Mouse (Mus musculus): ENCODE results near the gene Tchh. TPM values are rescaled to one million over a fixed set of nuclear protein-coding genes. Genes with fewer than 3 reads are reported as not detected.
A peak's percentile ranks its signal among the peaks of the same experiment; 100 is the strongest.
"Not testable (repeated sequence)": the region's sequence is repeated elsewhere in the genome, so short reads cannot be mapped to it uniquely, and the experiment has no call there.

The Tchh gene
- polyA plus RNA-seq, 1 experiment: 1.5 TPM

DNA sequence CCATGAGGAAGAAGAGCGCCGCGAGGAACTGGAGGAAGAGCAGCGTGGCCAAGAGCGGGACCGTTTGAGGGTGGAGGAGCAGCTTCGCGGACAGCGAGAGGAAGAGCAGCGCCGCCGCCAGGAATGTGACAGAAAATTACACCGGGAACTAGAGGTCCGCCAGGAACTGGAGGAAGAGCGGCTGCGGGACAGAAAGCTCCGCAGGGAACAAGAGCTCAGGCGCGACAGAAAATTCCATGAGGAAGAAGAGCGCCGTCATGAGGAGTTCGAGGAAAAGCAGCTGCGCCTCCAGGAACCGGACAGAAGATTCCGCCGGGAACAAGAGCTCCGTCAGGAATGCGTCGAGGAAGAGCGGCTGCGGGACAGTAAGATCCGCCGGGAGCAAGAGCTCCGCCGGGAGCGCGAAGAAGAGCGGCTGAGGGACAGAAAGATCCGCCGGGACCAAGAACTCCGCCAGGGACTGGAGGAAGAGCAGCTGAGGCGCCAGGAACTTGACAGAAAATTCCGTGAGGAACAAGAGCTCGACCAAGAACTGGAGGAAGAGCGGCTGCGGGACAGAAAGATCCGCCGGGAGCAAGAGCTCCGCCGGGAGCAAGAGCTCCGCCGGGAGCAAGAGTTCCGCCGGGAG is 4.1 kb downstream of the Tchh start:
- peaks cover 2% of the 10 kb centered on the region; the same call in 1 of the 2 replicates for H3K4me1 ChIP-seq (ENCODE audit: control insufficient read depth, insufficient read depth, low read length)
- H3K27ac ChIP-seq (ENCODE audit: insufficient read depth, low read length): no peak overlapping the region
- H3K4me3 ChIP-seq (ENCODE audit: insufficient read depth, low read length): peak overlapping the region; percentile 43
- TF ChIP-seq POLR2A (IDR thresholded peaks at IDR 0.05; ENCODE audit: extremely low read depth, insufficient read depth, low read length) (no peak), CTCF (IDR thresholded peaks at IDR 0.05; ENCODE audit: extremely low read depth, insufficient read depth, low read length) (no peak)

DNA sequence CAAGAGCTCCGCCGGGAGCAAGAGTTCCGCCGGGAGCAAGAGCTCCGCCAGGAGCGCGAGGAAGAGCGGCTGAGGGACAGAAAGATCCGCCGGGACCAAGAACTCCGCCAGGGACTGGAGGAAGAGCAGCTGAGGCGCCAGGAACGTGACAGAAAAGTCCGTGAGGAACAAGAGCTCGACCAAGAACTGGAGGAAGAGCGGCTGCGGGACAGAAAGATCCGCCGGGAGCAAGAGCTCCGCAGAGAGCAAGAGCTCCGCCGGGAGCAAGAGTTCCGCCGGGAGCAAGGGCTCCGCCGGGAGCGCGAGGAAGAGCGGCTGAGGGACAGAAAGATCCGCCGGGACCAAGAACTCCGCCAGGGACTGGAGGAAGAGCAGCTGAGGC is 4.6 kb downstream of the Tchh start:
- not testable (repeated sequence) for H3K4me1 ChIP-seq (ENCODE audit: control insufficient read depth, insufficient read depth, low read length); H3K27ac ChIP-seq (ENCODE audit: insufficient read depth, low read length)
- H3K4me3 ChIP-seq (ENCODE audit: insufficient read depth, low read length): peak overlapping the region; percentile 43

DNA sequence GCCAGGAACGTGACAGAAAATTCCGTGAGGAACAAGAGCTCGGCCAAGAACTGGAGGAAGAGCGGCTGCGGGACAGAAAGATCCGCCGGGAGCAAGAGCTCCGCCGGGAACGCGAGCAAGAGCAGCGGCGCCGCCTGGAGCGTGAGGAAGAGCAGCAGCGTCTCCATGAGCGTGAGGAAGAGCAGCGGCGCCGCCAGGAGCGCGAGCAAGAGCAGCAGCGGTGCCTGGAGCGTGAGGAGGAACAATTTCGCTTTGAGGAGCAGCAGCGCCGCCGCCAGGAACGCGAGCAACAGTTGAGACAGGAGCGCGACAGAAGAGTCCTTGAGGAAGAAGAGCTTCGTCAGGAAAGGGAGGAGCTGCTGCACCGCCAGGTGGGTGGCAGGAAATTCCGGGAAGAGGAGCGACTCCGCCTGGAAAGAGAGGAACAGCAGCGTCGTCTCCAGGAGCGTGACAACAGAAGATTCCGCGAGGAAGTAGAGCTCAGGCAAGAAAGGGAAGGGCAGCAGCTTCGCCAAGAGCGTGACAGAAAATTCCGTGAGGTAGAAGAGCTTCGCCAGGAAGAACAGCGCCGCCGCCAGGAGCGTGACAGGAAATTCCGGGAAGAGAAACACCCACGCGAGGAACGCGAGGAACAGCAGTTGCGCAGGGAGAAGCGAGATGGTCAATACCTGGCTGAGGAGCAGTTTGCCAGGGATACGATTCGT is 5.2 kb downstream of the Tchh start:
- H3K4me1 ChIP-seq (ENCODE audit: control insufficient read depth, insufficient read depth, low read length): peaks cover 2% of the 10 kb centered on the region; the same call in 1 of the 2 replicates
- TF ChIP-seq CTCF (IDR thresholded peaks at IDR 0.05; ENCODE audit: extremely low read depth, insufficient read depth, low read length) (peak; percentile 11; the same call in 1 of the 2 replicates), POLR2A (IDR thresholded peaks at IDR 0.05; ENCODE audit: extremely low read depth, insufficient read depth, low read length) (peak; percentile 75)
- H3K4me3 ChIP-seq (ENCODE audit: insufficient read depth, low read length): peak overlapping the region; percentile 43
- no peak overlapping the region; the same call in 1 of the 2 replicates for H3K27ac ChIP-seq (ENCODE audit: insufficient read depth, low read length)

DNA sequence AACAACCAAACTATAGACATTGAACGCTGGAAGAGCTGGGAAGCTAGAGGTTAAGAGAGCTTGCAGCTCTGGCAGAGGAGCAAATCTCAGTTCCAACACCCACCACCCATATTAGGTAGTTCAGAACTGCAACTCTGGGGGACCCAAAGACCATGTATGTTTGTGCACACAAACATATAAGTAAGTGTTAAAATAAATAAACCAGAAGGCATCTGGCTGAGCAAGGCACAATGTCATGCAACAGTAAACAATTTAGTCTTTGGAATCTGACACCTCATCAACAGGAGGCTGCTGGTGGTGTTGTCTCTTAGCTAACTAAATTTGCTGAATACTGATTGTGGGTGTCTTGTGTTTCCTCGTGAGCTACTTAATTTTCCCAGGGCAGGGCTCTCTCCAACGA is 24.4 kb downstream of the Tchh start:
- no peak overlapping the region for H3K27ac ChIP-seq (ENCODE audit: insufficient read depth, low read length)
- H3K4me3 ChIP-seq (ENCODE audit: insufficient read depth, low read length): no peak overlapping the region
- no peaks in the 10 kb centered on the region for H3K4me1 ChIP-seq (ENCODE audit: control insufficient read depth, insufficient read depth, low read length)
- no peak for TF ChIP-seq CTCF (IDR thresholded peaks at IDR 0.05; ENCODE audit: extremely low read depth, insufficient read depth, low read length)
- no peak for TF ChIP-seq POLR2A (IDR thresholded peaks at IDR 0.05; ENCODE audit: extremely low read depth, insufficient read depth, low read length)

DNA sequence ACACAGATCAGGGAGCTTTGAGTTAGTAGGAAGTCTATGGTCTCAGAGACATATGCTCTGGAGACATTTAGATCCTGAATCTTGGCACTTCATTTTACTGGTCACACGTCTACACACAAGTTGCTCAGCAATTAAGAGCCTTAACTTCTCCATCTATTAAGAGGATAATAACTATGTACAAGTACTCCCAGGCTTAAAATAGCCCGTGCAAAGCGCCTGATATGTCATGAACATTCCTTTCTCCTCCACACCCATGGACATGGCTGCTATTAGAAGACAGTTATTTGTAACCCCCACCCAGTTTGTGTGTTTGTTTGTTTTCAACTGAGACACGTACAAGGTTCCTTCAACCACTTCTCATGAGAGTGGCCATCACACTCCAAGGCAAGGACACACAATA is 25.0 kb downstream of the Tchh start:
- H3K4me1 ChIP-seq (ENCODE audit: control insufficient read depth, insufficient read depth, low read length): no peaks in the 10 kb centered on the region
- TF ChIP-seq POLR2A (IDR thresholded peaks at IDR 0.05; ENCODE audit: extremely low read depth, insufficient read depth, low read length) (no peak), CTCF (IDR thresholded peaks at IDR 0.05; ENCODE audit: extremely low read depth, insufficient read depth, low read length) (no peak)
- H3K27ac ChIP-seq (ENCODE audit: insufficient read depth, low read length): no peak overlapping the region
- H3K4me3 ChIP-seq (ENCODE audit: insufficient read depth, low read length): no peak overlapping the region

DNA sequence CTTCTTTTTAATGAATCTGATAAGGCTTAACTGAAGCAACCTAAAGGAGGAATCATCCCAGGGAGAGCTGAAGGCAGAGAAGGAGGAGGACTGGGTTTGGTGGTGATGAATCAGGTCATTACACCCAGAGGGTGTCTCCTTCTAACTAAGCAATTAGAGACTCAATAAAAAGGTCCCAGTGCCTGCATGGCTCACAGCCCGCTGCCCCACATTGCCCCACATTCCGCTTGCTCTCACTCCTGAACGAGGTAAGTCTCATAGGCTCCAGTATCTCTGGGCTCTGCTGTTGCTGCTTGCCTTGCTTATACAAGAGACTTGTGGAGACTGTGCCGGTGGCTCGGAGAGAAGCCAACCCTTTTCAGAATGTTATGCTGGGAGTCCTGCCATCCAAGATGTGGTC is 26.4 kb downstream of the Tchh start, which contains the start of gene Tchhl1:
Gene Tchhl1 (plus strand): TSS at position 194 of the 400 bp plus-strand sequence.
- no peak within 1 kb of the TSS for H3K4me3 ChIP-seq (ENCODE audit: insufficient read depth, low read length)
- no peak within 1 kb of the TSS for H3K27ac ChIP-seq (ENCODE audit: insufficient read depth, low read length)
- H3K4me1 ChIP-seq (ENCODE audit: control insufficient read depth, insufficient read depth, low read length): no peaks in the 10 kb centered on the region
- no peak for TF ChIP-seq POLR2A (IDR thresholded peaks at IDR 0.05; ENCODE audit: extremely low read depth, insufficient read depth, low read length)
- no peak for TF ChIP-seq CTCF (IDR thresholded peaks at IDR 0.05; ENCODE audit: extremely low read depth, insufficient read depth, low read length)

DNA sequence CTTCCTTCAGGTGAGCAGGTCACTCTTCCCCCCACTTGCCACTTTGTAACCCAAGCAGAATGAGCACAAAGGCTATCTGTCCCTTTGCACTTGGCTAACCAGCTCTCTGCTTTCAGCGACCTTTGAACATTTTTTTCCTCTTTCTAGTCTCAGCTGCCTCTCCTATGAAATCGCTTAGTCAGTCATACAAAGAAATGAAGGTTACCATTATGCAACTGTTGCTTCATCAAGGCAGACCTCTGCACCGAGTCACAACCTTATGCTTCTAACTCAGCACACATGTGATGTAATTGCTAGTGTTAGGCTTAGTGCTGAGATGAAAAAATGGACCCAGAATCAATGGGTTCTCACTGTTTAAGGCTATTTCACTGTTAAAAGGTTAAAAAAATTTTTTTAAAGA is 27.5 kb downstream of the Tchh start:
- H3K27ac ChIP-seq (ENCODE audit: insufficient read depth, low read length): no peak overlapping the region
- no peak for TF ChIP-seq POLR2A (IDR thresholded peaks at IDR 0.05; ENCODE audit: extremely low read depth, insufficient read depth, low read length)
- no peak for TF ChIP-seq CTCF (IDR thresholded peaks at IDR 0.05; ENCODE audit: extremely low read depth, insufficient read depth, low read length)
- no peaks in the 10 kb centered on the region for H3K4me1 ChIP-seq (ENCODE audit: control insufficient read depth, insufficient read depth, low read length)
- H3K4me3 ChIP-seq (ENCODE audit: insufficient read depth, low read length): no peak overlapping the region

DNA sequence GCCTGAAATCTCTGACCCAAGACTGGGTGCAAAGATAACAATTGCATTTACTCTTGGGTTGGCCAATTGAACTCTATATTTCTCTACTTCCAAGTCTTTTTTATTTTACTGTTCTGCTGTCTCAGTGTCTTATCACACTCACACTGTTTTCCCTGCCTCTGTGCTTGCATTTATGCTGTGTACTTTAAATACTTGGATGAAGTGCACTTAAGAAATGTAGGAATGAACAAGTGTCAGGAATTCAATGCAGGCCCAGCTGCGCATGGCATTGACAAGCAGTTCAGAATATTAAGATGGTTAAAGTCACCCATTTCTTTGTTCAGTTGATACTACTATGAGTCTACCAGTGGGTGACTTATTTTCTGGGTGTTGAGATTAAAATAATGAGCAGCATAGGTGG is 37.9 kb downstream of the Tchh start:
- TF ChIP-seq POLR2A (IDR thresholded peaks at IDR 0.05; ENCODE audit: extremely low read depth, insufficient read depth, low read length) (no peak), CTCF (IDR thresholded peaks at IDR 0.05; ENCODE audit: extremely low read depth, insufficient read depth, low read length) (no peak)
- H3K27ac ChIP-seq (ENCODE audit: insufficient read depth, low read length): no peak overlapping the region
- H3K4me3 ChIP-seq (ENCODE audit: insufficient read depth, low read length): no peak overlapping the region
- H3K4me1 ChIP-seq (ENCODE audit: control insufficient read depth, insufficient read depth, low read length): no peaks in the 10 kb centered on the region

DNA sequence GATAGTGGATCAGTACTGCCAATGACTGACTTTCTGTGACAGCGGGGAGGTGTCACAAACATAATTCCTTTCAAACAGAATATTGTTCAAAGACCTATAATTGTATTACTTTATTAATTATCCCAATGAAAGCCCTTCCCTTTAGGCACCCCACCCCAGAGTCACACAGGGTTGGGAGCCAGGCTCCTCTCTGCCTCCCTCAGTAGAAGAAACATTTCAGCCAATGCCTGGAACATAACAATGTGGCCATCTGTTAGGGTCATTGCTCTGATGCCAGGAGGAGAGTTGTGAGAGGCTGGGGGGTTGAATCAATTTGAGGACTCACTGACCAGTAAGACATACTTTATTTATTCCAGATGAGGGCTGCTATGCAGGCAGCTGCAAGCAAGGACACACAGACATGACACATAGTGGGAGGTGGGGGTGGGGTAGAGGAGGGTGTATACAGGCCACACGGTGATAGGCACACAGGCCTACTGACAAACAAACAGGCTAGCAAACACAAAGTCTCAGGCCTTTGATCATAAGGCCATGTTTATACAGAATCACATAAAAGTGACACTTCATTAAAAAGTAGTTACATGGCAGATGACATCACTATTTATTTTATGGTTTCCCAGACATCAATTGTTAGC is 40.0 kb downstream of the Tchh start:
- Histone ChIP-seq H3K27ac (ENCODE audit: insufficient read depth, low read length) (no peak overlapping the region), H3K4me3 (ENCODE audit: insufficient read depth, low read length) (no peak overlapping the region), H3K4me1 (ENCODE audit: control insufficient read depth, insufficient read depth, low read length) (no peaks in the 10 kb centered on the region)
- TF ChIP-seq CTCF (IDR thresholded peaks at IDR 0.05; ENCODE audit: extremely low read depth, insufficient read depth, low read length) (no peak), POLR2A (IDR thresholded peaks at IDR 0.05; ENCODE audit: extremely low read depth, insufficient read depth, low read length) (no peak)

DNA sequence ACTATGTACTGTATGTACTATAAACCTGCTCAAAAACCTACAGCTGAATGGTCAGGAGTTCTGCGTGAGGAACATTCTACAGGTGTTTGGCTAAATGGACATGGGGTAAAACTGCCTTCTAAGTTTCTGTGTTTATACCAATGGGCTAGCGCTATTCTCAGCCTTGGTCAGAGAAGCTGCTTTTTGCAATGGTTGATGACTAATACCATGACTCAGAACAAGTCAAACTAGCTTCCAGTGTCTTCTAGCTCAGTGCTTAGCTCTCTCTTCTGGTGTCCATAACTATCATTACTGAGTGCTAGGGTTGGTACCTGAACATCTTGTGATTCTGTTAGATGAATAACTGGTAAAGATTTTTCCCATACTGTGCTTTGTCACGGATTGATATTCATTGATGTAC is 43.5 kb downstream of the Tchh start:
- H3K27ac ChIP-seq (ENCODE audit: insufficient read depth, low read length): no peak overlapping the region
- no peak overlapping the region for H3K4me3 ChIP-seq (ENCODE audit: insufficient read depth, low read length)
- TF ChIP-seq CTCF (IDR thresholded peaks at IDR 0.05; ENCODE audit: extremely low read depth, insufficient read depth, low read length) (no peak), POLR2A (IDR thresholded peaks at IDR 0.05; ENCODE audit: extremely low read depth, insufficient read depth, low read length) (no peak)
- H3K4me1 ChIP-seq (ENCODE audit: control insufficient read depth, insufficient read depth, low read length): no peaks in the 10 kb centered on the region
